In genomic region chr13:97939433-97940160, GRCm38 (mm10) we compare ENCODE assay signal across 8 mouse cellular contexts.
A peak's percentile ranks its signal among the peaks of the same experiment; 100 is the strongest.
DNase-seq lines count a peak whose midpoint lies in the region; ATAC-seq and TF ChIP-seq lines count a peak whose summit lies in the region.

No protein-coding gene starts in this region.

- no peak overlapping the region for H3K27ac ChIP-seq in heart, adult 2 months
- H3K27ac ChIP-seq in heart, embryonic 10.5 days: no peak overlapping the region
- no peak overlapping the region for H3K27ac ChIP-seq in kidney, embryonic 16.5 days (ENCODE audit: low read length)
- H3K27ac ChIP-seq in small intestine, adult 2 months (ENCODE audit: insufficient read depth, low read depth, low read length): no peak overlapping the region
- no peak overlapping the region for H3K27ac ChIP-seq in hindbrain, embryonic 13.5 days

- no peaks in the 10 kb centered on the region for H3K36me3 ChIP-seq in heart, adult 2 months (ENCODE audit: control insufficient read depth, insufficient read depth, low read length)
- H3K36me3 ChIP-seq in heart, embryonic 10.5 days: no peaks in the 10 kb centered on the region
- peaks cover 20% of the 10 kb centered on the region; the same call in 1 of the 2 replicates for H3K36me3 ChIP-seq in kidney, embryonic 16.5 days (ENCODE audit: insufficient read depth, low read length)
- peaks cover 1% of the 10 kb centered on the region; the same call in 1 of the 2 replicates for H3K36me3 ChIP-seq in small intestine, adult 2 months (ENCODE audit: control insufficient read depth, insufficient read depth, low read length)
- 0 out of 2 replicates have a peak, but pooled peaks cover 2% of the 10 kb centered on the region for H3K36me3 ChIP-seq in hindbrain, embryonic 13.5 days

- no peaks in the 10 kb centered on the region for H3K9me3 ChIP-seq in heart, embryonic 10.5 days
- H3K9me3 ChIP-seq in kidney, embryonic 16.5 days (ENCODE audit: low read length): no peaks in the 10 kb centered on the region
- H3K9me3 ChIP-seq in hindbrain, embryonic 13.5 days: no peaks in the 10 kb centered on the region

- peak in 1 of 2 experiments; percentile 14 for DNase-seq in heart, adult 2 months
- DNase-seq in heart, embryonic 10.5 days (ENCODE audit: low spot score): no peak
- peak; percentile 44 for DNase-seq in A20 (ENCODE audit: low read depth, low spot score)
- peak; percentile 90 for DNase-seq in R1 (ENCODE audit: low read depth, low spot score)

- intact Hi-C loops in heart, adult 2 months (cut with DNase I): loop anchor here (1.0 to 5.0 kb wide), 3 partner anchors 502 to 704 kb away; no protein-coding TSS in a partner anchor

- WGBS in heart, adult 2 months: 52% methylated on average over 15 of the region's 15 CpGs
- 63% methylated on average over 15 of the region's 15 CpGs for WGBS in heart, embryonic 10.5 days
- 67% methylated on average over 15 of the region's 15 CpGs for WGBS in kidney, embryonic 16.5 days
- WGBS in small intestine, adult 2 months: 43% methylated on average over 15 of the region's 15 CpGs
- WGBS in hindbrain, embryonic 13.5 days: 64% methylated on average over 15 of the region's 15 CpGs

- TF ChIP-seq EP300 in heart, adult 2 months (IDR thresholded peaks at IDR 0.05; ENCODE audit: insufficient read depth, low read depth, low read length): no peak

- TF ChIP-seq CTCF in heart, adult 2 months (IDR thresholded peaks at IDR 0.05): peak; percentile 52
- TF ChIP-seq CTCF in small intestine, adult 2 months (IDR thresholded peaks at IDR 0.05; ENCODE audit: extremely low read depth, insufficient read length, insufficient replicate concordance, low read depth, low read length): peak; percentile 58; the same call in 1 of the 2 replicates

- H3K4me1 ChIP-seq in heart, adult 2 months (ENCODE audit: control insufficient read depth, insufficient read depth, low read length): peaks cover 8% of the 10 kb centered on the region
- H3K4me1 ChIP-seq in heart, embryonic 10.5 days: no peaks in the 10 kb centered on the region
- no peaks in the 10 kb centered on the region for H3K4me1 ChIP-seq in kidney, embryonic 16.5 days (ENCODE audit: insufficient read depth, low read length)
- peaks cover 9% of the 10 kb centered on the region; the same call in 1 of the 2 replicates for H3K4me1 ChIP-seq in small intestine, adult 2 months (ENCODE audit: control insufficient read depth, insufficient read depth, insufficient read length, low read length)
- H3K4me1 ChIP-seq in hindbrain, embryonic 13.5 days (replicated peaks): peaks cover 10% of the 10 kb centered on the region

- H3K4me2 ChIP-seq in kidney, embryonic 16.5 days (replicated peaks; ENCODE audit: low read depth, low read length): no peak overlapping the region
- no peak overlapping the region for H3K4me2 ChIP-seq in hindbrain, embryonic 13.5 days

- peak; percentile 28; the same call in 1 of the 2 replicates for ATAC-seq in kidney, embryonic 16.5 days (ENCODE audit: low FRiP score, low TSS enrichment)
- ATAC-seq in cerebellum, adult (ENCODE audit: insufficient number of reproducible peaks, low FRiP score, low TSS enrichment): no peak
- no peak for ATAC-seq in hindbrain, embryonic 13.5 days (ENCODE audit: low FRiP score)

- H3K79me2 ChIP-seq in heart, adult 2 months (replicated peaks; ENCODE audit: control insufficient read depth, insufficient read depth, low read length): no peaks in the 10 kb centered on the region

- H3K4me3 ChIP-seq in heart, adult 2 months: no peak overlapping the region
- no peak overlapping the region for H3K4me3 ChIP-seq in heart, embryonic 10.5 days
- H3K4me3 ChIP-seq in kidney, embryonic 16.5 days (ENCODE audit: low read length): no peak overlapping the region
- H3K4me3 ChIP-seq in small intestine, adult 2 months (ENCODE audit: low read depth, low read length): no peak overlapping the region
- no peak overlapping the region for H3K4me3 ChIP-seq in hindbrain, embryonic 13.5 days

- H3K9ac ChIP-seq in heart, adult 2 months (ENCODE audit: low read depth, low read length): no peak overlapping the region
- no peak overlapping the region for H3K9ac ChIP-seq in kidney, embryonic 16.5 days (replicated peaks; ENCODE audit: low read length)
- no peak overlapping the region for H3K9ac ChIP-seq in hindbrain, embryonic 13.5 days

- H3K27me3 ChIP-seq in heart, adult 2 months (ENCODE audit: control insufficient read depth, insufficient read depth, low read length): no peaks in the 10 kb centered on the region
- no peaks in the 10 kb centered on the region for H3K27me3 ChIP-seq in heart, embryonic 10.5 days (ENCODE audit: insufficient read depth, poor library complexity, severe bottlenecking)
- no peaks in the 10 kb centered on the region for H3K27me3 ChIP-seq in kidney, embryonic 16.5 days (ENCODE audit: insufficient read depth, low read length)
- H3K27me3 ChIP-seq in small intestine, adult 2 months (ENCODE audit: control insufficient read depth, insufficient read depth, low read length): no peaks in the 10 kb centered on the region
- H3K27me3 ChIP-seq in hindbrain, embryonic 13.5 days: 0 out of 2 replicates have a peak, but pooled peaks cover 3% of the 10 kb centered on the region

- no peak for TF ChIP-seq POLR2A in heart, adult 2 months (IDR thresholded peaks at IDR 0.05; ENCODE audit: insufficient read depth, low read depth, low read length)
- no peak for TF ChIP-seq POLR2A in small intestine, adult 2 months (IDR thresholded peaks at IDR 0.05; ENCODE audit: low read depth, low read length)
